Mouse (Mus musculus) ES-Bruce4 (cell line): ENCODE measurements around the gene Cym. TPM values are rescaled to one million over a fixed set of nuclear protein-coding genes. Genes with fewer than 3 reads are reported as not detected.

Source experiments
- H3K27ac ChIP-seq: 2 replicates; pipeline ENCODE4 v1.5.1; 2012; ENCODE audit warnings: low read length, inconsistent platforms; ENCODE audit not compliant: insufficient read depth
- H3K27me3 ChIP-seq: 2 replicates; pipeline ENCODE4 v1.6.1; 2012; ENCODE audit warnings: mild to moderate bottlenecking, low read length, inconsistent platforms; ENCODE audit not compliant: control insufficient read depth, poor library complexity, insufficient read depth, severe bottlenecking
- H3K36me3 ChIP-seq: 2 replicates; pipeline ENCODE4 v1.6.1; 2012; ENCODE audit warnings: inconsistent platforms, mild to moderate bottlenecking, low read length, moderate library complexity; ENCODE audit not compliant: control insufficient read depth, poor library complexity, insufficient read depth, severe bottlenecking
- H3K4me1 ChIP-seq: one replicate; pipeline ENCODE4 v1.8.1; 2011; ENCODE audit warnings: low read length; ENCODE audit not compliant: control insufficient read depth, insufficient read depth
- H3K4me3 ChIP-seq: 2 replicates; pipeline ENCODE4 v1.5.1; 2011; ENCODE audit warnings: low read depth, mild to moderate bottlenecking, low read length
- H3K9ac ChIP-seq: 2 replicates; pipeline ENCODE4 v1.6.1; 2012; ENCODE audit warnings: low read depth, mild to moderate bottlenecking, inconsistent platforms; ENCODE audit not compliant: poor library complexity, severe bottlenecking
- H3K9me3 ChIP-seq: replicated peaks from 2 replicates; pipeline ENCODE4 v1.6.1; 2012; ENCODE audit warnings: mild to moderate bottlenecking, low read length, inconsistent platforms; ENCODE audit not compliant: control insufficient read depth, poor library complexity, insufficient read depth, severe bottlenecking
- CTCF ChIP-seq: IDR thresholded peaks from one replicate; pipeline ENCODE4 v1.8.1; 2011; ENCODE audit warnings: low read depth, low read length
- EP300 ChIP-seq: IDR thresholded peaks from 2 replicates; pipeline ENCODE4 v1.6.1; 2011; ENCODE audit warnings: low read depth, low read length; ENCODE audit not compliant: insufficient read depth
- POLR2A ChIP-seq: IDR thresholded peaks from one replicate; pipeline ENCODE4 v1.8.1; 2011; ENCODE audit warnings: low read length; ENCODE audit not compliant: insufficient read depth
- polyA plus RNA-seq: library from polyadenylated mRNA; stranded (reverse); fragments of >200 nt; gene quantifications from 2 replicates; pipeline ENCODE4 v1.2.4, GENCODE M21; 2011; ENCODE audit warnings: low read depth; ENCODE audit not compliant: missing spikeins, insufficient read depth, insufficient read length

Cym gene
- not detected in 2 replicates for polyA plus RNA-seq

DNA sequence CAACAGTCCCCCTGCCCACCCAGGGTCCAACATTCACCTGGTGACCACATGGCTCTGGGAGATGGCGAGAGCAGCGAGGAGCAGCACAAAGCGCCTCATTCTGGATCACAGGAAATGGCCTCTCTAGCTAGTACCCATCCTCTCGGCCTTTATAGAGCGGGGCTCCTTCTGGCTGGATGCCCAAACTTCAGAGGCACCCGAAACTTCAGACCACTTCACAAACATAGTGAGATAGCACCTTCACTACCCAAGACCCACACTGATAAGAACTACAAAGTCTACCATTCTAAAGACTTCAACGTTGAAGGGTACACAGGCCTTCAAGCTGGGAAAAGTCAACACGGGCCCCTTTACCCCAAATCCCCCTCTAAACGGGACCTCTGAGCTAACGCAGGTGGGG, at the start of gene Cym:
Gene Cym (minus strand): TSS at position 125 of the 400 bp plus-strand sequence.
- Histone ChIP-seq H3K27ac (no peak within 1 kb of the TSS), H3K9ac (no peak within 1 kb of the TSS), H3K4me3 (no peak within 1 kb of the TSS), H3K9me3 (no peaks in the 10 kb centered on the region), H3K4me1 (no peaks in the 10 kb centered on the region), H3K27me3 (no peaks in the 10 kb centered on the region), H3K36me3 (no peaks in the 10 kb centered on the region)
- TF ChIP-seq POLR2A (no peak), EP300 (no peak), CTCF (no peak)

DNA sequence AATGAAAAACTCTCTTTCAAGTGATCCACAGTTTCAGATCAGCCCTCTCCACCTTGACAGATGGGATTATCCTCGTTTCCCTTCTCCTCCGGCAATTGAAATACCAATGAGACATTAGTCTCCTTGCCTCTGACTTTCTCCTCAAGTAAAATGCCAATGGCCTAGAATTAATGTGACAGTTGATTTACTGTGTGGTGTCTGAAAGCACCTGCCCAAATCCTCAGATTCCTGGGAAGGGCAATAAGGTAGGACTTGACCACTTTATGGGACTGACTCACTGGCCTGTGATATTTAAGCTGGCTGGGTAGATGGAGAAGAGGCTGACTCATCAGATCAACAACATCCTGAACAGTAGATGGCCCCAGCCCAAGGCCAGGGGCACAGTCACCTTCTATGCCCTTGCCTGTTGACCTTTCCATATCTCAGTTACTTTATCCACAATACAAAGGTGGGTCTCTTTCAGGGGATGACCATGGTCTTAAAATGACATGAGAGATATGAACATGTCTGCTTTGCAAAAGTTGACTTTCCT, 45.3 kb upstream of the Cym start:
- H3K4me1 ChIP-seq = no peaks in the 10 kb centered on the region
- no peak for TF ChIP-seq EP300
- no peak for TF ChIP-seq POLR2A
- TF ChIP-seq CTCF = no peak
- H3K27me3 ChIP-seq = no peaks in the 10 kb centered on the region; the same call in 1 of the 2 replicates
- no peaks in the 10 kb centered on the region for H3K9me3 ChIP-seq
- no peak overlapping the region for H3K4me3 ChIP-seq
- no peaks in the 10 kb centered on the region for H3K36me3 ChIP-seq
- H3K9ac ChIP-seq = no peak overlapping the region
- H3K27ac ChIP-seq = no peak overlapping the region

DNA sequence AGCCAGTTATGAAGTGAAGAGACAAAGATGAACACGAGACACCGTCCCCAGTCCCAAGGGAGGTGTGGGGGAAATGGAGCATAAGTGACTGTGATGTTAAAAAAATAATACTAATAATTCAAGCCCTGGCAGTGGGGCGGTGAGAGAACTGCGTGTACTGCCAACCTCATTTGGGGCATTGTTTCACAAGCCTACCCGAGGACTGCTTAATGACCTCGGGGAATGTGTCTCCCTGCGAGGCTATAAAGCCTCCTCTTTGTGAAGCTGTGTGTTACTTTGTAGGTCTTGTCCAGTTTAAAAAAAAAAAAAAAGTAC, 40.3 kb upstream of the Cym start:
- no peak for TF ChIP-seq EP300
- no peak for TF ChIP-seq CTCF
- TF ChIP-seq POLR2A = no peak
- Histone ChIP-seq H3K9ac (no peak overlapping the region), H3K4me3 (no peak overlapping the region), H3K27me3 (no peaks in the 10 kb centered on the region; the same call in 1 of the 2 replicates), H3K36me3 (no peaks in the 10 kb centered on the region), H3K27ac (no peak overlapping the region), H3K4me1 (no peaks in the 10 kb centered on the region), H3K9me3 (no peaks in the 10 kb centered on the region)

DNA sequence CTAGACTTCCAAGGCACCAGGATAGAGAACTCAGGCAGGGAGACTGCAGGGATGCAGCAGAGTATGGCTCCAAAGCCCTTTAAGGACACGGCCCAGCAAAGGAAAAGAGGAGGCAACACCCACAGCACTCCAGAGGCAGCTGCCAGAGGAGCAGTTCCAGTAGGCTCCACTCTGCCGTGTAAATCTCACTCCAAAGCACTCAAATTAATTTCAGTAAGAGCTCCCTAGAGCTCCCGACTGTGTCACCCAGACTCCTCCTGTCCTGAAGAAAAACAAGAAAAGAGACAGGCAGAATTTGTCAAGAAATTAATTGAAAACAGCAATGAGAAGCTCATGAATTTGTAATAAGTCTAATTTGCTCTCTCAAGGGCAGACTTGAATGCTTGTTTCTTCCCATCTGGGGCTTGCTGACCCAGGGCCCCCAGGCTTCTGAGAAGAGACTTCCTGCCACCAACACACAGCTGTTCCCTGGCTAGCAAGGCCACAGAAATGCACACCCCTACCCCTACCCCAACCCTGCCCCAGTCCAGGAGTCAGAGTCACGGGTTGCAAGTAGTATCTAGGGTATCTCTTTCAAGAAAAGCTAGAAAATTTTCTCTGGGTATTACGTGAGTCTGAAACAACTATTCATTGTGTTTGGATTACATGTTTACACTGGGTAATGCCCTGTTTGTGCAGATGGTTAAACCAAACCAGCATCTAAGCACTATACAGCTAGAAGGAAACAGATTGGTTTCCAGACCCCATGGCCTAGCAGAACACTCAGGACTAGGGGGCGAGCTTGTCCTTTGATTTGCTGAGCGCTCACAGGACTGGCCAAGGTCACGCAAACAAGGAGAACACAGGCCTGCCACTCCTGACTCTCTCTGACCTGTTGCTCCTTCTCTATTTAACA, 39.7 kb upstream of the Cym start:
- no peak for TF ChIP-seq POLR2A
- peak; percentile 6 for TF ChIP-seq CTCF
- Histone ChIP-seq H3K9ac (no peak overlapping the region), H3K4me1 (no peaks in the 10 kb centered on the region), H3K4me3 (no peak overlapping the region), H3K27ac (no peak overlapping the region), H3K36me3 (no peaks in the 10 kb centered on the region), H3K9me3 (no peaks in the 10 kb centered on the region), H3K27me3 (no peaks in the 10 kb centered on the region; the same call in 1 of the 2 replicates)

DNA sequence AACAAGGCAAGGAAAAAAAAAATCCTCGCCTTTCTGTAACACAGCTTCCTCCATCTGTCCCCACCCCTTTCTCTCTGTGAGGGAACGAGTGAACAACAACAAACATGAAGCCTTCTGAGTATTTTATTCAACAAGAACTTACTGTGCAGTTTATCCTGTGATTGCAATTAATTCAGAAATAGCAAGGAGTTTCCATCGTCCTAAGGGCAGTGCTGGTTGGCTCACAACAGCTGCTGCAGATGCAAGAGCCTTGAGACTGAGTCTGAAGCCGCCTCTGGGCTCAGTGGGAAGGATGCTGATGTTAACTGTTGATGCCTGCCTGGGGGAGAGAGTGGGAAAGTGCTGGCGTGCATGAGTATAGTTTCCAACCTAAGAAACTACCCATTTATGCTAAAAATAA, 36.4 kb upstream of the Cym start:
- no peak overlapping the region for H3K9ac ChIP-seq
- H3K4me1 ChIP-seq = no peaks in the 10 kb centered on the region
- TF ChIP-seq EP300 = no peak
- TF ChIP-seq CTCF = no peak
- TF ChIP-seq POLR2A = no peak
- H3K27me3 ChIP-seq = no peaks in the 10 kb centered on the region
- no peak overlapping the region for H3K27ac ChIP-seq
- no peaks in the 10 kb centered on the region for H3K36me3 ChIP-seq
- H3K9me3 ChIP-seq = no peaks in the 10 kb centered on the region
- H3K4me3 ChIP-seq = no peak overlapping the region

DNA sequence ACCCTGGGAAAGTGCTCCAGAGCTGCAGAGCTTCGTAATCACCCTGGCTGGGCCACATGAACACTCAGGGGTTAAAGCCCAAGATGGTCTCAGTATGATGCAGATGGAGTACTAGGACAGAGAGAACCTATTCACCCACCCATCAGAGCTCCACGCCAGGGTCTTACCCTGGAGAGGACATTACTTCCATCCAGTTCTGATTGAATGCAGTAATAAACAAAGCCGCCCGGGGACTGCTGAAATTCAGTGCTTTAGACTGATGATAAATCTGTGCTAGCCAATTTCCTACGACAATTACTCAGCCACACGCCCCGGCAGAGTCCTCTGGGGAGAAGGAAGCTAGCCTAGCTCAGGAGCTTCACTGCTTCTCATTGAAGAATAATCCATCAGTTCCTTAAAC, 35.2 kb upstream of the Cym start:
- H3K9me3 ChIP-seq = no peaks in the 10 kb centered on the region
- TF ChIP-seq EP300 (no peak), POLR2A (no peak), CTCF (no peak)

More for the DNA sequence above, 35.2 kb upstream of the Cym start:
- H3K36me3 ChIP-seq = no peaks in the 10 kb centered on the region
- H3K9ac ChIP-seq = no peak overlapping the region
- no peak overlapping the region for H3K27ac ChIP-seq
- no peaks in the 10 kb centered on the region for H3K4me1 ChIP-seq
- no peak overlapping the region for H3K4me3 ChIP-seq
- H3K27me3 ChIP-seq = no peaks in the 10 kb centered on the region
